Mouse (Mus musculus): ENCODE measurements around the gene Tsg101. TPM values are rescaled to one million over a fixed set of nuclear protein-coding genes. Genes with fewer than 3 reads are reported as not detected.

Gene Tsg101
- polyA plus RNA-seq, 1 experiment from 2014 or later = 201 TPM

GRCm38 (mm10) chr7:46851026-46851425, 68.7 kb downstream of the Tsg101 start:
- peaks cover 88% of the 10 kb centered on the region for H3K36me3 ChIP-seq (ENCODE audit: control insufficient read depth, insufficient read depth, low read length)

GRCm38 (mm10) chr7:46849287-46849686, 70.5 kb downstream of the Tsg101 start:
- H3K36me3 ChIP-seq (ENCODE audit: control insufficient read depth, insufficient read depth, low read length) = peaks cover 70% of the 10 kb centered on the region
- WGBS = 73% methylated on average over 5 of the region's 5 CpGs
- H3K27me3 ChIP-seq (ENCODE audit: control insufficient read depth, insufficient read depth, low read length) = no peaks in the 10 kb centered on the region
- peaks cover 8 to 19% of the 10 kb centered on the region in 2 experiments for H3K4me1 ChIP-seq (ENCODE audit: control insufficient read depth in 2 of 2, insufficient read depth in 2 of 2, low read length in 2 of 2)
- H3K9ac ChIP-seq (ENCODE audit: low read length) = peak overlapping the region; percentile 39; the same call in 1 of the 2 replicates
- H3K4me3 ChIP-seq (ENCODE audit: control insufficient read depth in 1 of 2, insufficient read depth in 1 of 2, low read depth in 1 of 2, low read length in 2 of 2) = no peak overlapping the region
- H3K4me2 ChIP-seq (ENCODE audit: low read length) = no peak overlapping the region
- no peak overlapping the region for H3K27ac ChIP-seq (replicated peaks in 1 of 2; ENCODE audit: control insufficient read depth in 1 of 2, insufficient read depth in 1 of 2, low read depth in 2 of 2, low read length in 2 of 2)
- H3K9me3 ChIP-seq (ENCODE audit: control insufficient read depth, low read length) = no peaks in the 10 kb centered on the region
- ATAC-seq (ENCODE audit: insufficient number of reproducible peaks, insufficient read depth, low FRiP score, low read depth) = no peak

More at GRCm38 (mm10) chr7:46851026-46851425, 68.7 kb downstream of the Tsg101 start:
- Histone ChIP-seq H3K9me3 (ENCODE audit: control insufficient read depth, low read length) (no peaks in the 10 kb centered on the region), H3K27ac (replicated peaks in 1 of 2; ENCODE audit: control insufficient read depth in 1 of 2, insufficient read depth in 1 of 2, low read depth in 2 of 2, low read length in 2 of 2) (no peak overlapping the region), H3K4me1 (ENCODE audit: control insufficient read depth in 2 of 2, insufficient read depth in 2 of 2, low read length in 2 of 2) (peaks cover 0 to 11% of the 10 kb centered on the region in 2 experiments; a peak in 3 of 4 replicates), H3K4me2 (ENCODE audit: low read length) (no peak overlapping the region), H3K9ac (ENCODE audit: low read length) (no peak overlapping the region), H3K4me3 (ENCODE audit: control insufficient read depth in 1 of 2, insufficient read depth in 1 of 2, low read depth in 1 of 2, low read length in 2 of 2) (no peak overlapping the region), H3K27me3 (ENCODE audit: control insufficient read depth, insufficient read depth, low read length) (no peaks in the 10 kb centered on the region)
- 80% methylated on average over 7 of the region's 7 CpGs for WGBS
- ATAC-seq (ENCODE audit: insufficient number of reproducible peaks, insufficient read depth, low FRiP score, low read depth) = no peak

GRCm38 (mm10) chr7:46846486-46847244, 73.1 kb downstream of the Tsg101 start:
- H3K4me2 ChIP-seq (ENCODE audit: low read length) = peak overlapping the region; percentile 67
- H3K36me3 ChIP-seq (ENCODE audit: control insufficient read depth, insufficient read depth, low read length) = peaks cover 44% of the 10 kb centered on the region
- no peaks in the 10 kb centered on the region for H3K27me3 ChIP-seq (ENCODE audit: control insufficient read depth, insufficient read depth, low read length)
- peak overlapping the region; percentile 71 to 88 for H3K4me3 ChIP-seq (ENCODE audit: control insufficient read depth in 1 of 2, insufficient read depth in 1 of 2, low read depth in 1 of 2, low read length in 2 of 2)
- H3K9me3 ChIP-seq (ENCODE audit: control insufficient read depth, low read length) = no peaks in the 10 kb centered on the region
- peak overlapping the region; percentile 98 for H3K9ac ChIP-seq (ENCODE audit: low read length)
- WGBS = under 1% methylated on average over 28 of the region's 28 CpGs
- H3K27ac ChIP-seq (replicated peaks in 1 of 2; ENCODE audit: control insufficient read depth in 1 of 2, insufficient read depth in 1 of 2, low read depth in 2 of 2, low read length in 2 of 2) = peak overlapping the region; percentile 97 to 99
- ATAC-seq (ENCODE audit: insufficient number of reproducible peaks, insufficient read depth, low FRiP score, low read depth) = peak; percentile 44
- peaks cover 8 to 19% of the 10 kb centered on the region in 2 experiments for H3K4me1 ChIP-seq (ENCODE audit: control insufficient read depth in 2 of 2, insufficient read depth in 2 of 2, low read length in 2 of 2)

DNA sequence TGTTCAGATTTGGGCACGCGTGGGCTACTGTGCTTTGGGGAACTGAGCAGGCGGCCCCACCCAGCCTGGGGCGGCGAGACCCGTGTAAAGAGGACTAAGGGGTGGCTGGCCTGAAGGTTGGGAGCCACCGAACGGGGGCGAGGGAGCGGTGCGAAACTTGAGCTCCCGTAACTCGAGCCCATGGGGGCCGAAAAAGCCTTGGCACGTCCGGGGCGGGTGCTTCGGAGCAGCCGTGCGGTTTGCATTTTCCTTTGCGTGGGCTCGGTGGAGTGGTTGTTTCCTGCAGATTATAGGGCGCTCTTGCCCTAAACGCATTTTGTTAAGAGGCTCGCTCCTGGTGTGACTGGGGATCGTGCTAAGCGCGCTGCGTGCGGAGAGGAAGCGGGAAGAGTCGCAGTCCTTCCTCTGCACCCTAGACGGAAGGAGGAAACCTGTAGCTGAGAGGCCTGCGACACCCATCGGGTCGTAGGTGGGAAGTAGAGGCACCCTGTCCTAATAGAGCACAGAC, 73.7 kb downstream of the Tsg101 start:
- H3K4me2 ChIP-seq (ENCODE audit: low read length) = peak overlapping the region; percentile 67
- no peaks in the 10 kb centered on the region for H3K9me3 ChIP-seq (ENCODE audit: control insufficient read depth, low read length)
- H3K4me1 ChIP-seq (ENCODE audit: control insufficient read depth in 2 of 2, insufficient read depth in 2 of 2, low read length in 2 of 2) = peaks cover 8 to 19% of the 10 kb centered on the region in 2 experiments
- no peak for ATAC-seq (ENCODE audit: insufficient number of reproducible peaks, insufficient read depth, low FRiP score, low read depth)
- no peaks in the 10 kb centered on the region for H3K27me3 ChIP-seq (ENCODE audit: control insufficient read depth, insufficient read depth, low read length)
- H3K4me3 ChIP-seq (ENCODE audit: control insufficient read depth in 1 of 2, insufficient read depth in 1 of 2, low read depth in 1 of 2, low read length in 2 of 2) = peak overlapping the region; percentile 71 to 88
- H3K27ac ChIP-seq (replicated peaks in 1 of 2; ENCODE audit: control insufficient read depth in 1 of 2, insufficient read depth in 1 of 2, low read depth in 2 of 2, low read length in 2 of 2) = peak overlapping the region; percentile 97 to 99
- H3K36me3 ChIP-seq (ENCODE audit: control insufficient read depth, insufficient read depth, low read length) = peaks cover 38% of the 10 kb centered on the region
- 0% methylated on average over 36 of the region's 36 CpGs for WGBS
- peak overlapping the region; percentile 98 for H3K9ac ChIP-seq (ENCODE audit: low read length)

- no peaks in the 10 kb centered on the region for H3K9me3 ChIP-seq (ENCODE audit: control insufficient read depth, low read length)
- H3K9ac ChIP-seq (ENCODE audit: low read length) = peak overlapping the region; percentile 98
- peaks cover 31% of the 10 kb centered on the region for H3K36me3 ChIP-seq (ENCODE audit: control insufficient read depth, insufficient read depth, low read length)
- peak overlapping the region; percentile 71 to 88 for H3K4me3 ChIP-seq (ENCODE audit: control insufficient read depth in 1 of 2, insufficient read depth in 1 of 2, low read depth in 1 of 2, low read length in 2 of 2)
- no peaks in the 10 kb centered on the region for H3K27me3 ChIP-seq (ENCODE audit: control insufficient read depth, insufficient read depth, low read length)
- peak overlapping the region; percentile 67 for H3K4me2 ChIP-seq (ENCODE audit: low read length)
- peak overlapping the region; percentile 97 to 99 for H3K27ac ChIP-seq (replicated peaks in 1 of 2; ENCODE audit: control insufficient read depth in 1 of 2, insufficient read depth in 1 of 2, low read depth in 2 of 2, low read length in 2 of 2)
- peak; percentile 87 for ATAC-seq (ENCODE audit: insufficient number of reproducible peaks, insufficient read depth, low FRiP score, low read depth)
- under 1% methylated on average over 51 of the region's 51 CpGs for WGBS
- H3K4me1 ChIP-seq (ENCODE audit: control insufficient read depth in 2 of 2, insufficient read depth in 2 of 2, low read length in 2 of 2) = peaks cover 8 to 19% of the 10 kb centered on the region in 2 experiments
These were observed 74.4 kb downstream of the Tsg101 start for GRCm38 (mm10) chr7:46845211-46845977.

- H3K36me3 ChIP-seq (ENCODE audit: control insufficient read depth, insufficient read depth, low read length) = peaks cover 13% of the 10 kb centered on the region
- no peak overlapping the region for H3K4me2 ChIP-seq (ENCODE audit: low read length)
- no peak for ATAC-seq (ENCODE audit: insufficient number of reproducible peaks, insufficient read depth, low FRiP score, low read depth)
- no peak overlapping the region for H3K27ac ChIP-seq (replicated peaks in 1 of 2; ENCODE audit: control insufficient read depth in 1 of 2, insufficient read depth in 1 of 2, low read depth in 2 of 2, low read length in 2 of 2)
- no peak overlapping the region for H3K4me3 ChIP-seq (ENCODE audit: control insufficient read depth in 1 of 2, insufficient read depth in 1 of 2, low read depth in 1 of 2, low read length in 2 of 2)
- no peaks in the 10 kb centered on the region for H3K9me3 ChIP-seq (ENCODE audit: control insufficient read depth, low read length)
- no peak overlapping the region for H3K9ac ChIP-seq (ENCODE audit: low read length)
- peaks cover 19 to 31% of the 10 kb centered on the region in 2 experiments for H3K4me1 ChIP-seq (ENCODE audit: control insufficient read depth in 2 of 2, insufficient read depth in 2 of 2, low read length in 2 of 2)
- no peaks in the 10 kb centered on the region for H3K27me3 ChIP-seq (ENCODE audit: control insufficient read depth, insufficient read depth, low read length)
- 83% methylated on average over 4 of the region's 4 CpGs for WGBS
These were observed 76.2 kb downstream of the Tsg101 start for GRCm38 (mm10) chr7:46843576-46843975.

GRCm38 (mm10) chr7:46842278-46842677, 77.5 kb downstream of the Tsg101 start:
- ATAC-seq (ENCODE audit: insufficient number of reproducible peaks, insufficient read depth, low FRiP score, low read depth) = no peak
- H3K4me2 ChIP-seq (ENCODE audit: low read length) = no peak overlapping the region
- peaks cover 22 to 32% of the 10 kb centered on the region in 2 experiments for H3K4me1 ChIP-seq (ENCODE audit: control insufficient read depth in 2 of 2, insufficient read depth in 2 of 2, low read length in 2 of 2)
- H3K36me3 ChIP-seq (ENCODE audit: control insufficient read depth, insufficient read depth, low read length) = peaks cover under 1% of the 10 kb centered on the region; the same call in 1 of the 2 replicates
- H3K9ac ChIP-seq (ENCODE audit: low read length) = no peak overlapping the region
- WGBS = 40% methylated on average over 5 of the region's 5 CpGs
- H3K27me3 ChIP-seq (ENCODE audit: control insufficient read depth, insufficient read depth, low read length) = no peaks in the 10 kb centered on the region
- no peak overlapping the region for H3K27ac ChIP-seq (replicated peaks in 1 of 2; ENCODE audit: control insufficient read depth in 1 of 2, insufficient read depth in 1 of 2, low read depth in 2 of 2, low read length in 2 of 2)
- no peak overlapping the region for H3K4me3 ChIP-seq (ENCODE audit: control insufficient read depth in 1 of 2, insufficient read depth in 1 of 2, low read depth in 1 of 2, low read length in 2 of 2)
- H3K9me3 ChIP-seq (ENCODE audit: control insufficient read depth, low read length) = no peaks in the 10 kb centered on the region

Data from heart, embryonic 14.5 days (tissue).